Mouse (Mus musculus) kidney, postnatal 0 days (tissue): Measurements from ENCODE around the gene Srrm2. TPM values are rescaled to one million over a fixed set of nuclear protein-coding genes. Genes with fewer than 3 reads are reported as not detected.
A peak's percentile ranks its signal among the peaks of the same experiment; 100 is the strongest.
"Not testable (repeated sequence)": the region's sequence is repeated elsewhere in the genome, so short reads cannot be mapped to it uniquely, and the experiment has no call there.

Experiments used
- ATAC-seq: fragments of 200-750 bp; cut with Nextera tagmentation; replicated peaks from 2 replicates; pipeline ENCODE4 v1.8.0; 2017; ENCODE audit warnings: low read depth, moderate number of reproducible peaks, moderate TSS enrichment, moderate library complexity; ENCODE audit not compliant: low FRiP score
- DNase-seq: peaks from one replicate; pipeline ENCODE4 v3.0.0-alpha.2; 2016; ENCODE audit warnings: low spot score
- H3K27ac ChIP-seq: fragments of 300-500 bp; sonication (generic); 2 replicates; pipeline ENCODE4 v1.5.1; 2014; ENCODE audit warnings: mild to moderate bottlenecking
- H3K27me3 ChIP-seq: fragments of 300-500 bp; sonication (generic); 2 replicates; pipeline ENCODE4 v1.6.1; 2014; ENCODE audit warnings: low read length, mixed read lengths; ENCODE audit not compliant: insufficient read depth
- H3K36me3 ChIP-seq: fragments of 300-500 bp; sonication (generic); 2 replicates; pipeline ENCODE4 v1.6.1; 2014; ENCODE audit warnings: low read length, mixed read lengths; ENCODE audit not compliant: insufficient read depth
- H3K4me1 ChIP-seq: fragments of 300-500 bp; sonication (generic); replicated peaks from 2 replicates; pipeline ENCODE4 v1.6.1; 2014; ENCODE audit warnings: antibody characterized with exemption, low read length, mixed read lengths; ENCODE audit not compliant: insufficient read depth
- H3K4me2 ChIP-seq: fragments of 300-500 bp; sonication (generic); 2 replicates; pipeline ENCODE4 v1.6.1; 2014; ENCODE audit warnings: mild to moderate bottlenecking, low read length, moderate library complexity, mixed read lengths
- H3K4me3 ChIP-seq: fragments of 300-500 bp; sonication (generic); replicated peaks from 2 replicates; pipeline ENCODE4 v1.5.1; 2014; ENCODE audit warnings: low read depth, low read length
- H3K9ac ChIP-seq: fragments of 300-500 bp; sonication (generic); 2 replicates; pipeline ENCODE4 v1.6.1; 2014; ENCODE audit warnings: low read depth, low read length
- H3K9me3 ChIP-seq: fragments of 300-500 bp; sonication (generic); replicated peaks from 2 replicates; pipeline ENCODE4 v1.6.1; 2016; ENCODE audit warnings: low read length, inconsistent platforms, mixed read lengths
- CTCF ChIP-seq: IDR thresholded peaks from 2 replicates; pipeline ENCODE4 v1.5.1; 2016; ENCODE audit warnings: antibody characterized with exemption, low read depth, mild to moderate bottlenecking, moderate library complexity
- WGBS: fragments of 180-500 bp; shearing (Covaris S2); extraction: QIAGEN DNeasy Blood & Tissue Kit; methylation state at CpG from one replicate; pipeline ENCODE4 v1.1.7; 2014; 5-methylcytosine and 5-hydroxymethylcytosine counted together
- polyA plus RNA-seq: library from polyadenylated mRNA; unstranded; fragments of >200 nt; fragmentation: Nextera tagmentation; extraction: Ambion mirVana; gene quantifications from 2 replicates; pipeline ENCODE4 v1.2.1, GENCODE M21; 2015

The Srrm2 gene
- polyA plus RNA-seq, 1 experiment from 2014 or later = 304 TPM

- Histone ChIP-seq H3K27me3 (no peaks in the 10 kb centered on the region), H3K9ac (no peak overlapping the region), H3K4me3 (no peak overlapping the region), H3K4me1 (no peaks in the 10 kb centered on the region), H3K4me2 (no peak overlapping the region), H3K27ac (no peak overlapping the region), H3K9me3 (no peaks in the 10 kb centered on the region), H3K36me3 (peaks cover 37% of the 10 kb centered on the region)
- 92% methylated on average over 3 of the region's 3 CpGs for WGBS
- TF ChIP-seq CTCF = no peak
- no peak for DNase-seq
- no peak for ATAC-seq
Measured at GRCm38 (mm10) chr17:23761155-23761554, 29.2 kb upstream of the Srrm2 start.

DNA sequence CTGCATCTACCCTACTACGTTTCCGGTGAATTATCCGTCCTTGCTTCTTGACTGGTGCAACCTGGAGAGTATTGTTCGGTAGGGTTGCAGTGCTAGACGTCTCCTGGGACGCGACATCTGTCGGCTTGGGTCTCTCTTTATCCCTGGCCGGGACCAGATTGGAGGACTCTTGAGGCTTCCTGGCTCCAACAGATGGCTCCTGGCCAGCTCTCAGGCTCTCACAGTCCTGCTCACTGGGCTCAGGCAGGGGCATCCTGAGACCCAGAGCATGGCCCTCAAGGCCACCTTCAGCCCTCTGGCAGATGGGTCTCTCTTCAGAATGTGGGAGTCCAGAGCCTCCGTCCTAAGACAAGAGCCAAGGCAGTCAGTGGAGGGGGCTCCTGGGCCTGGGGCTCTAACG lies 27.4 kb upstream of the Srrm2 start:
- H3K4me2 ChIP-seq = no peak overlapping the region
- 86% methylated on average over 11 of the region's 11 CpGs for WGBS
- no peak overlapping the region for H3K27ac ChIP-seq
- no peaks in the 10 kb centered on the region for H3K9me3 ChIP-seq
- no peak for TF ChIP-seq CTCF
- H3K27me3 ChIP-seq = no peaks in the 10 kb centered on the region
- ATAC-seq = no peak
- no peak overlapping the region for H3K9ac ChIP-seq
- peaks cover 22% of the 10 kb centered on the region for H3K36me3 ChIP-seq
- H3K4me3 ChIP-seq = no peak overlapping the region
- DNase-seq = no peak
- no peaks in the 10 kb centered on the region for H3K4me1 ChIP-seq

DNA sequence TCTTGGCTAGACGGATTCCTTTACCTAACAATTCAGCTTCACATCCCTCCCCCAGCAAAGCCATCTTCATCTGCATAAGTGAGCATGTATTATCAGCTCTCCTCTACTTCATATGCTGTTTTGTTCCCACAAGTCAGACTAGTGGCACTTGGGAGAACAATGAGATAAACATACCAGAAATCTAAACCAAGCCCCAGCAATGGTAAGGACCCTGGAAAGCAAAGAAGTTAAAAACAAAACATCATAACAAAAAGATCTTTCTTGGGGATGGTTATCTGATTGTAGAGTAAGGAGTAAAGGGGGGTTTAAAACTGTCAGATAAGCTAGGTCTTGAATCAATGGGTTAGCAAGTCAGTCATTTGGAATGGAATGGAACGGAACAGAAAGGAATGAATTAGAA lies 19.8 kb upstream of the Srrm2 start:
- no peaks in the 10 kb centered on the region; the same call in 1 of the 2 replicates for H3K36me3 ChIP-seq
- H3K9me3 ChIP-seq = no peaks in the 10 kb centered on the region
- 0 out of 2 replicates have a peak overlapping the region, but pooled peaks have one; percentile 81 for H3K27ac ChIP-seq
- H3K9ac ChIP-seq = peak overlapping the region; percentile 89
- ATAC-seq (no peak), DNase-seq (no peak)
- peak overlapping the region; percentile 81 for H3K4me2 ChIP-seq
- H3K4me1 ChIP-seq = no peaks in the 10 kb centered on the region
- 17% methylated on average over 2 of the region's 2 CpGs for WGBS
- H3K4me3 ChIP-seq = peak overlapping the region; percentile 79
- TF ChIP-seq CTCF = no peak
- H3K27me3 ChIP-seq = no peaks in the 10 kb centered on the region

DNA sequence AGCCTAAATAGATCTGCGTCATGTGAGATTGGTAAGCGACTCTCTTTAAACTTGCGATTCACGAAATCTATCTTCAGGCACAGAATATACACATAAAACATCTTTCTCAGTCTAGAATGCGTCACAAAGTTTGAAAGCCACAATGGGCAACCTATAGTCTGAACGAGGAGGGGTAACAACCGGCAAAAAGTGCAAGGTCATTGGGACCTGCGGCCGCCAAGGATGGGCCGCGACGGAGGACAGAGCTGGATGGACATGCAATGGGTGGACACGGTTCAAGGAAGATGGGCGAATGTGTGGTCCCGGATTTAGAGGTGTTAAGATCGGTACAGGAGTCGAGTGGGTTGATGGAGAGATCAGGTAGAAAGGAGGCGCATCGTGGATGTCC lies 19.4 kb upstream of the Srrm2 start:
- 1% methylated on average over 19 of the region's 19 CpGs for WGBS
- Histone ChIP-seq H3K9me3 (no peaks in the 10 kb centered on the region), H3K27ac (peak overlapping the region; percentile 81), H3K36me3 (no peaks in the 10 kb centered on the region; the same call in 1 of the 2 replicates), H3K4me3 (peak overlapping the region; percentile 79), H3K4me2 (peak overlapping the region; percentile 81), H3K4me1 (no peaks in the 10 kb centered on the region), H3K9ac (peak overlapping the region; percentile 89), H3K27me3 (no peaks in the 10 kb centered on the region)
- ATAC-seq (peak; percentile 37), DNase-seq (peak; percentile 57)
- TF ChIP-seq CTCF = no peak

DNA sequence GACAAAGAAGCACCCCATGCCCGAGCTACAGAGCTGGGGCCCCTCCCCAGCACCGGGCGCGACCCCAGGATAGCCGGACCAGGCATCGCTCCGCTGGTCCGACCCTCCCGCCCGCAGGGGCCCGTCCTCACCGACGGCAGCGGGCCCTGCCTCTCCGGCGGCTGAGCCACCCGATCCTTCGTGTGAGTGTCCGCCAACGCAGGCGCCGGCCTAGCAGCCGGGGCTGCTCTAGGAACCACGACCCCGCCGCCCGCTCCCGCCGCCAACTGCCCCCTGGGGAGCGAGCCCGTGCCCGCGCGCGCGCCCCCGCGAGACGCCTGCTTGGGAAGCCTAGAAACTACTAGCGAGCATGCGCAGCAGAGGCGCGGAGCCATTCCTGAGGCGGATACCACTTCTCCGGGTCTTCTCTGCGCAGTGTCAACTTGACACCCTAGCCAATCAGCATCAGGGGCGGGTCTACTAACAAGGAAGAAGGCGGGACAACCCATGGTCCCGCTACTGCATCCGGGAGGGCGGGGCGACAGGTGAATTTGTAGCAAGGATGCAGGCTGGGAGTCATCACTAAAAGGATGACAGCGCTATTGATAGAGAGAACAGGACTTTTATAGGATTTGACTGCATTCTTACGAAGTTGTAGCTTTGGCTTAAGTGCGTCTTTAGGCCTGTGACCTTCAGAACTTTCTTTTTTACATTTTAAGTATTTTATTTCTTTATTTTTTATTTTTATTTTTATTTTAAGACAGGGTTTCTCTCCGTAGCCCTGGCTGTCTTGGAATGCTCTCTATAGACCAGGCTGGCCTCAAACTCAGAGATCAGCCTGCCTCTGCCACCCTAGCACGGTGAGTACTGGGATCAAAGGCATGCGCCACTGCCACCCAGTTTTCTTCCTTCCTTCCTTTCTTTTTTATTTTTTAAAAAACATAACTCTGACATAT lies 18.8 kb upstream of the Srrm2 start, which contains the start of gene Flywch1:
TSS of gene Flywch1 (minus strand) at position 319 of the 935 bp plus-strand sequence.
- WGBS = 3% methylated on average over 51 of the region's 58 CpGs
- peak within 1 kb of the TSS; percentile 79 for H3K4me3 ChIP-seq
- H3K9me3 ChIP-seq = no peaks in the 10 kb centered on the region
- H3K27ac ChIP-seq = peak within 1 kb of the TSS; percentile 81
- H3K36me3 ChIP-seq = no peaks in the 10 kb centered on the region; the same call in 1 of the 2 replicates
- H3K27me3 ChIP-seq = no peaks in the 10 kb centered on the region
- no peak; the same call in 1 of the 2 replicates for TF ChIP-seq CTCF
- peak; percentile 98 for ATAC-seq
- H3K4me1 ChIP-seq = no peaks in the 10 kb centered on the region
- peak within 1 kb of the TSS; percentile 81 for H3K4me2 ChIP-seq
- peak within 1 kb of the TSS; percentile 89 for H3K9ac ChIP-seq
- DNase-seq = peak; percentile 99

- H3K9ac ChIP-seq, DNase-seq, H3K27ac ChIP-seq, H3K9me3 ChIP-seq, H3K4me3 ChIP-seq, ATAC-seq, H3K4me1 ChIP-seq, H3K4me2 ChIP-seq, H3K27me3 ChIP-seq, H3K36me3 ChIP-seq: not testable (repeated sequence)
- 80% methylated on average over 2 of the region's 2 CpGs for WGBS
Measured at GRCm38 (mm10) chr17:23772219-23772556, 18.1 kb upstream of the Srrm2 start.
